9 mouse cellular contexts compared by ENCODE assay signal in genomic region chr2:160510635-160511421, GRCm38 (mm10).
A peak's percentile ranks its signal among the peaks of the same experiment; 100 is the strongest.
DNase-seq lines count a peak whose midpoint lies in the region; ATAC-seq lines count a peak whose summit lies in the region.
"Had no signal": no experiment of that assay in that cellular context is flagged by ENCODE, and none has a peak within 500 bp of the region (broad histone marks: within the 10 kb centered on the region; RNA-seq: fewer than 3 reads in every experiment).

No protein-coding gene starts in this region.

- H3K4me1 ChIP-seq in limb, embryonic 13.5 days, result no peaks in the 10 kb centered on the region
- peaks cover 7% of the 10 kb centered on the region for H3K4me1 ChIP-seq in limb, embryonic 10.5 days
- H3K4me1 ChIP-seq in forebrain, embryonic 14.5 days (ENCODE audit: control insufficient read depth, insufficient read depth, low read length), result peaks cover 13% of the 10 kb centered on the region; the same call in 1 of the 2 replicates

- H3K4me3 ChIP-seq in limb, embryonic 13.5 days, result no peak overlapping the region
- no peak overlapping the region for H3K4me3 ChIP-seq in limb, embryonic 10.5 days
- no peak overlapping the region for H3K4me3 ChIP-seq in forebrain, embryonic 14.5 days (ENCODE audit: low read depth, low read length)
- H3K4me3 ChIP-seq: erythroblast, embryonic 14.5 days had no signal

- no peak for DNase-seq in limb, embryonic 10.5 days (ENCODE audit: low spot score)
- peak; percentile 77 for DNase-seq in forebrain, embryonic 14.5 days (ENCODE audit: low spot score)
- peak; percentile 70 to 76 for DNase-seq in heart, postnatal 10 days
- DNase-seq in skeletal muscle tissue, adult 2 months (ENCODE audit: low read depth, low spot score), result peak; percentile 20
- no peak for DNase-seq in adrenal gland, postnatal 14 days
- DNase-seq in yolk sac, embryonic 10.5 days (ENCODE audit: low spot score), result no peak

- 64% methylated on average over 14 of the region's 14 CpGs for WGBS in limb, embryonic 13.5 days
- 66% methylated on average over 14 of the region's 14 CpGs for WGBS in limb, embryonic 10.5 days
- WGBS in forebrain, embryonic 14.5 days, result 38% methylated on average over 14 of the region's 14 CpGs

- no peak overlapping the region for H3K9ac ChIP-seq in limb, embryonic 13.5 days
- H3K9ac ChIP-seq in forebrain, embryonic 14.5 days (ENCODE audit: low read length), result no peak overlapping the region

- no peaks in the 10 kb centered on the region for H3K9me3 ChIP-seq in limb, embryonic 13.5 days
- H3K9me3 ChIP-seq in limb, embryonic 10.5 days (replicated peaks), result no peaks in the 10 kb centered on the region
- H3K9me3 ChIP-seq in forebrain, embryonic 14.5 days (replicated peaks; ENCODE audit: control insufficient read depth, low read length), result no peaks in the 10 kb centered on the region

- H3K27ac ChIP-seq in limb, embryonic 13.5 days, result no peak overlapping the region
- H3K27ac ChIP-seq in limb, embryonic 10.5 days, result no peak overlapping the region
- no peak overlapping the region for H3K27ac ChIP-seq in forebrain, embryonic 14.5 days (ENCODE audit: low read depth, low read length)

- no peak overlapping the region for H3K4me2 ChIP-seq in limb, embryonic 13.5 days (replicated peaks)
- H3K4me2 ChIP-seq in forebrain, embryonic 14.5 days (ENCODE audit: low read length), result no peak overlapping the region

- intact Hi-C loops in heart, postnatal 10 days (cut with DNase I), result no loop called here

- no peaks in the 10 kb centered on the region for H3K36me3 ChIP-seq in limb, embryonic 13.5 days
- H3K36me3 ChIP-seq in limb, embryonic 10.5 days, result no peaks in the 10 kb centered on the region
- H3K36me3 ChIP-seq in forebrain, embryonic 14.5 days (ENCODE audit: control insufficient read depth, insufficient read depth, low read length), result no peaks in the 10 kb centered on the region

- peaks cover 10% of the 10 kb centered on the region; the same call in 1 of the 2 replicates for H3K27me3 ChIP-seq in limb, embryonic 13.5 days
- H3K27me3 ChIP-seq in limb, embryonic 10.5 days (ENCODE audit: low read depth, poor library complexity, severe bottlenecking), result peaks cover 30% of the 10 kb centered on the region
- H3K27me3 ChIP-seq in forebrain, embryonic 14.5 days (replicated peaks; ENCODE audit: control insufficient read depth, insufficient read depth, low read length), result 0 out of 2 replicates have a peak, but pooled peaks cover 2% of the 10 kb centered on the region

- peak; percentile 28; the same call in 1 of the 2 replicates for ATAC-seq in limb, embryonic 13.5 days (ENCODE audit: low FRiP score, low read depth)
- peak; percentile 67 for ATAC-seq in forebrain, embryonic 14.5 days
- ATAC-seq in granulocyte monocyte progenitor cell, adult 5-6 weeks (replicated peaks; ENCODE audit: poor library complexity, severe bottlenecking), result no peak

Comparison
In these comparisons a context has a peak if more than half of its experiments do, and no peak if none do; other contexts are left out.
1. DNase-seq: peak in forebrain, embryonic 14.5 days (single experiment), heart, postnatal 10 days (2 of 2) and skeletal muscle tissue, adult 2 months (single experiment); none in limb, embryonic 10.5 days (single experiment), adrenal gland, postnatal 14 days (single experiment) and yolk sac, embryonic 10.5 days (single experiment).